Mouse (Mus musculus) E14TG2a.4 (cell line): ENCODE measurements around the gene Rcan3.

Experiments
- CTCF ChIP-seq: conservative IDR thresholded peaks from 2 replicates; pipeline ENCODE4 v1.5.1; 2014; ENCODE audit warnings: low read length
- POU5F1 ChIP-seq: IDR thresholded peaks from 2 replicates; pipeline ENCODE4 v1.6.1; 2014; ENCODE audit warnings: low read length, borderline replicate concordance

- no peak for TF ChIP-seq CTCF
- no peak for TF ChIP-seq POU5F1
Observed at GRCm38 (mm10) chr4:135413491-135413890, 20.2 kb downstream of the Rcan3 start.
